Mouse (Mus musculus) C2C12 (cell line): ENCODE data around the gene Slc9a3.

Experiments used
- CTCF ChIP-seq: IDR thresholded peaks from one replicate; pipeline ENCODE4 v1.5.1; 2011; ENCODE audit not compliant: control insufficient read depth, insufficient read depth, insufficient read length
- MAX ChIP-seq: IDR thresholded peaks from one replicate; pipeline ENCODE4 v1.6.1; 2011; ENCODE audit warnings: mild to moderate bottlenecking, control low read depth
- MYOD1 ChIP-seq: IDR thresholded peaks from one replicate; pipeline ENCODE4 v1.6.1; 2011; ENCODE audit warnings: low read depth; ENCODE audit not compliant: control insufficient read depth, insufficient read length
- MYOG ChIP-seq: IDR thresholded peaks from one replicate; pipeline ENCODE4 v1.6.1; 2011; ENCODE audit not compliant: control insufficient read depth, insufficient read length; ENCODE audit errors: extremely low read depth
- USF1 ChIP-seq: IDR thresholded peaks from one replicate; pipeline ENCODE4 v1.6.1; 2011; ENCODE audit warnings: low read depth, mild to moderate bottlenecking, control low read depth, moderate library complexity

DNA sequence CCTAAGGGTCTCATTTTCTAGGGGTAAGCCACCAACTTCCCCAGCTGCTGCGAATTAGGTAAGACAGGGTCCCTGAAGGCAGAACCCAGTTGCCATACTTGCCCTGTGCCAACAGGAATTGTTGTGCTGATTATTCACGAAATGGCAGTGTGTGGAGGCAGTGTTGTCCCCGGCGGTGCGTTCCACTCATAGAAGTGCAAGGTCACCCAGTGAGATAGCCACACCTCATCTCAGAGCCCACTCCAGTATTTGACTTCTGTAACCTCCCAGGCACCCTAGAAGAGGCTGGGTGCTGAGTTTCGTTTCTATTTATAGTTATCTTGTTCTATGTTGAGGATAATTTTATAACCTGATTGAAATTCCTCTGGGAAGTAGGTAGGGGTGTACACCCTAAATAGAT lies 22.3 kb upstream of the Slc9a3 start:
- TF ChIP-seq CTCF (no peak), MYOG (no peak), USF1 (no peak), MAX (no peak), MYOD1 (no peak)
